Mouse (Mus musculus) limb, embryonic 11.5 days (tissue): ENCODE data around the gene Agpat3. TPM values are rescaled to one million over a fixed set of nuclear protein-coding genes. Genes with fewer than 3 reads are reported as not detected.

Experiments used
- ATAC-seq: fragments of 200-750 bp; cut with Nextera tagmentation; 2 replicates; pipeline ENCODE4 v1.8.0; 2017; ENCODE audit warnings: low read depth; ENCODE audit not compliant: insufficient number of reproducible peaks, low FRiP score, low TSS enrichment
- DNase-seq: peaks from one replicate; pipeline ENCODE4 v3.0.0-alpha.2; 2015; ENCODE audit warnings: low spot score
- H3K27ac ChIP-seq: fragments of 300-500 bp; sonication (generic); replicated peaks from 2 replicates; pipeline ENCODE4 v1.5.1; 2014; ENCODE audit warnings: low read depth, mild to moderate bottlenecking, low read length
- H3K27me3 ChIP-seq: fragments of 300-500 bp; sonication (generic); 2 replicates; pipeline ENCODE4 v1.6.1; 2014; ENCODE audit warnings: mild to moderate bottlenecking, low read length, mixed read lengths; ENCODE audit not compliant: control insufficient read depth, insufficient read depth
- H3K36me3 ChIP-seq: fragments of 300-500 bp; sonication (generic); 2 replicates; pipeline ENCODE4 v1.6.1; 2014; ENCODE audit warnings: mild to moderate bottlenecking, low read length, moderate library complexity, mixed read lengths; ENCODE audit not compliant: control insufficient read depth, insufficient read depth
- H3K4me1 ChIP-seq: fragments of 300-500 bp; sonication (generic); 2 replicates; pipeline ENCODE4 v1.6.1; 2014; ENCODE audit warnings: low read length, mixed read lengths; ENCODE audit not compliant: control insufficient read depth, insufficient read depth
- H3K4me2 ChIP-seq: fragments of 300-500 bp; sonication (generic); 2 replicates; pipeline ENCODE4 v1.6.1; 2014; ENCODE audit warnings: low read depth, mild to moderate bottlenecking, moderate library complexity; ENCODE audit not compliant: severe bottlenecking
- H3K4me3 ChIP-seq: fragments of 300-500 bp; sonication (generic); 2 replicates; pipeline ENCODE4 v1.5.1; 2014; ENCODE audit warnings: low read depth, low read length
- H3K9ac ChIP-seq: fragments of 300-500 bp; sonication (generic); 2 replicates; pipeline ENCODE4 v1.6.1; 2014; ENCODE audit warnings: mild to moderate bottlenecking, low read length
- H3K9me3 ChIP-seq: fragments of 300-500 bp; sonication (generic); 2 replicates; pipeline ENCODE4 v1.6.1; 2016; ENCODE audit warnings: low read length; ENCODE audit not compliant: control insufficient read depth
- WGBS: fragments of 180-500 bp; shearing (Covaris S2); extraction: QIAGEN DNeasy Blood & Tissue Kit; methylation state at CpG from one replicate; pipeline ENCODE4 v1.1.7; 2014; 5-methylcytosine and 5-hydroxymethylcytosine counted together
- polyA plus RNA-seq: library from polyadenylated mRNA; unstranded; fragments of >200 nt; fragmentation: Nextera tagmentation; extraction: Ambion mirVana; gene quantifications from 2 replicates; pipeline ENCODE4 v1.2.1, GENCODE M21; 2014

The Agpat3 gene
- polyA plus RNA-seq, 1 experiment from 2014 or later: 38.0 TPM

- no peak overlapping the region for H3K27ac ChIP-seq
- H3K4me1 ChIP-seq: peaks cover 6% of the 10 kb centered on the region
- no peak overlapping the region for H3K9ac ChIP-seq
- WGBS: 34% methylated on average over 1 of the region's 1 CpGs
- H3K9me3 ChIP-seq: no peaks in the 10 kb centered on the region
- DNase-seq (no peak), ATAC-seq (no peak)
- H3K4me3 ChIP-seq: no peak overlapping the region
- H3K4me2 ChIP-seq: no peak overlapping the region
- no peaks in the 10 kb centered on the region for H3K36me3 ChIP-seq
- no peaks in the 10 kb centered on the region for H3K27me3 ChIP-seq
These were observed 3.8 kb upstream of the Agpat3 start for GRCm38 (mm10) chr10:78355931-78356593.

- H3K36me3 ChIP-seq: no peaks in the 10 kb centered on the region
- peaks cover 16% of the 10 kb centered on the region for H3K4me1 ChIP-seq
- H3K4me2 ChIP-seq: no peak overlapping the region
- H3K27me3 ChIP-seq: no peaks in the 10 kb centered on the region
- no peak overlapping the region for H3K4me3 ChIP-seq
- DNase-seq (no peak), ATAC-seq (no peak)
- peak overlapping the region; percentile 7; the same call in 1 of the 2 replicates for H3K9ac ChIP-seq
- no peak overlapping the region for H3K27ac ChIP-seq
- no peaks in the 10 kb centered on the region for H3K9me3 ChIP-seq
- WGBS: 32% methylated on average over 4 of the region's 4 CpGs
These were observed 907 bp upstream of the Agpat3 start for GRCm38 (mm10) chr10:78353196-78353595.

DNA sequence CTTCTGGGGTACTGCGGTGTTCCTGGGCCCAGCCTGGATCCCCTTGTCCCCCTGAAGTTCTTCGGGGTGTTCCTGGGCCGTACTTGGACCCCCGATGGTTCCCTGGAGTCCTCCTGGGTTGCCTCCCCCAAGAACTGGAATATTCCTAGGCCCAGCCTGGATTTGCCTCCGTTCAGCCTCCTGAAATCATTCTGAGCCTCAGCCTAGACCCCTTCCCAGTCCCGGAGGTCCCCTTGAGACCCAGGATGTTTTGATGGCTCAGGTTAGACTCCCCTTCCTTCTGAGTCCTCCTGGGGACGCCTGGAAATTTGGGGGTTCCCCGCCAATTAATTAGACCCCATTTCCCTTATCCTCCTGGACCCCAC, 359 bp upstream of the Agpat3 start:
- DNase-seq (no peak), ATAC-seq (no peak; the same call in 1 of the 2 replicates)
- no peaks in the 10 kb centered on the region for H3K36me3 ChIP-seq
- no peaks in the 10 kb centered on the region for H3K27me3 ChIP-seq
- peak overlapping the region; percentile 94 for H3K9ac ChIP-seq
- H3K4me3 ChIP-seq: peak overlapping the region; percentile 78
- peaks cover 16% of the 10 kb centered on the region for H3K4me1 ChIP-seq
- 19% methylated on average over 8 of the region's 8 CpGs for WGBS
- no peaks in the 10 kb centered on the region for H3K9me3 ChIP-seq
- no peak overlapping the region for H3K27ac ChIP-seq
- H3K4me2 ChIP-seq: peak overlapping the region; percentile 93

DNA sequence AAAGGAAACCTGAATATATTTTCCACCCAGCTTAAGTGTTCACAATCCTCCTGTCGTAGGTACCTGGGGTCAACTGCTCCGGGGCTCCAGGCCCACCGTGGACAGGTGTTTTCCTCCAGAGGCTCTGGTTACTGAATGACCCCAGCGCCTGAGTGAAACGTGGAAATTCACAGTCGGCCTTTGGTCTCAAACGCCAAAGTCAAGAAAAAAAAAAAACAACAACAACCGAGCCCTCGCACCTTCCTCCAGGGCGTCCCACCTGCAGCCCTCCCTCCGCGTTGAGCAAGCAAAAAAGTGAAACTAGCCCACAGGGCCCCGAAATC, 764 bp downstream of the Agpat3 start:
- DNase-seq (no peak), ATAC-seq (no peak)
- peaks cover 16% of the 10 kb centered on the region for H3K4me1 ChIP-seq
- H3K27ac ChIP-seq: no peak overlapping the region
- no peaks in the 10 kb centered on the region for H3K27me3 ChIP-seq
- H3K4me2 ChIP-seq: peak overlapping the region; percentile 93
- H3K36me3 ChIP-seq: no peaks in the 10 kb centered on the region
- H3K9ac ChIP-seq: peak overlapping the region; percentile 94
- no peaks in the 10 kb centered on the region for H3K9me3 ChIP-seq
- H3K4me3 ChIP-seq: peak overlapping the region; percentile 78
- under 1% methylated on average over 13 of the region's 13 CpGs for WGBS

DNA sequence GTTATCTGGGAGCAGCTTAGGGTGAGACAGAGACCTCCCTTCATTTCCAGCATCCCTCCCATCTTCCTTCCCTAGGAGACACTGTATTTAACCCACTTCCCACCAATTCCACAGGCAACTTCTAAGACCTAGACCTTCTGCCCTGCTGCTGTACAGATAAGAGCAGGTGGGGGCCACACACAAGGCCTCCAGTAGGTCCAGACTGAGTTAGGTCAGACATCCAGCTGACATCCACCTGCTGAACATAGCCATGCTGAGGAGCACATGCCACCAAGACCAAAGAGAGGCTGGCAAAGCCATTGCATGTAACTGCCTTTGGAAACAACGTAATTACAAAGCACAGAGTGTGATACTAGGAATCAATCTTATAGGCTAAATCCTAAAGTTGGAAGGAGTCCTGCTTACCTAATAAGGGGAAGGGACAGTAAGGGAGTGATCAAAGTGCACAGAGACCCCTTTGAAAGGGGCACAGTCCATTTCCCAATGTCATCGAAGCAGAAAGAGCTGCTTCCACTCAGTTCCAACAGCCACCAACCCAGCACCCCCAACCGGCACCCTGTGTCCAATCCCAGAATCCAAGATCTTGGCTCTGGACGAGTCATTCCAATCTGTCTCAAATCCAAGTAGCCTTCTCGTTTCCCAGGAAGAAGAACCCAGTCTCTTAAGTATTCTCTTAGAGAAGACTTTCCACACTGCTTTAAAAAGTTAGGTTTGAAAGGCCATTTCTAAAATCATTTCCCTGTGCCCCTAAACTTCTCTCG, 1.3 kb downstream of the Agpat3 start:
- H3K4me1 ChIP-seq: peaks cover 16% of the 10 kb centered on the region
- no peak for ATAC-seq
- peak overlapping the region; percentile 94 for H3K9ac ChIP-seq
- H3K27me3 ChIP-seq: no peaks in the 10 kb centered on the region
- no peak for DNase-seq
- no peaks in the 10 kb centered on the region for H3K9me3 ChIP-seq
- H3K4me2 ChIP-seq: peak overlapping the region; percentile 93
- peak overlapping the region; percentile 78 for H3K4me3 ChIP-seq
- no peaks in the 10 kb centered on the region for H3K36me3 ChIP-seq
- 47% methylated on average over 6 of the region's 6 CpGs for WGBS
- H3K27ac ChIP-seq: no peak overlapping the region

- 78% methylated on average over 15 of the region's 15 CpGs for WGBS
These were observed 2.7 kb downstream of the Agpat3 start for GRCm38 (mm10) chr10:78349464-78350165.

GRCm38 (mm10) chr10:78348211-78348610, 4.1 kb downstream of the Agpat3 start:
- no peak overlapping the region for H3K9ac ChIP-seq
- H3K36me3 ChIP-seq: no peaks in the 10 kb centered on the region
- WGBS: 89% methylated on average over 5 of the region's 5 CpGs
- H3K4me2 ChIP-seq: no peak overlapping the region
- ATAC-seq (no peak), DNase-seq (no peak)
- H3K4me3 ChIP-seq: no peak overlapping the region
- peaks cover 12% of the 10 kb centered on the region for H3K4me1 ChIP-seq
- H3K27me3 ChIP-seq: no peaks in the 10 kb centered on the region
- no peaks in the 10 kb centered on the region for H3K9me3 ChIP-seq
- no peak overlapping the region for H3K27ac ChIP-seq

More at GRCm38 (mm10) chr10:78349464-78350165, 2.7 kb downstream of the Agpat3 start:
- Histone ChIP-seq H3K36me3 (no peaks in the 10 kb centered on the region), H3K4me1 (peaks cover 16% of the 10 kb centered on the region), H3K9ac (no peak overlapping the region), H3K4me3 (no peak overlapping the region), H3K9me3 (no peaks in the 10 kb centered on the region), H3K27ac (no peak overlapping the region), H3K4me2 (no peak overlapping the region), H3K27me3 (no peaks in the 10 kb centered on the region)
- DNase-seq (no peak), ATAC-seq (no peak)

DNA sequence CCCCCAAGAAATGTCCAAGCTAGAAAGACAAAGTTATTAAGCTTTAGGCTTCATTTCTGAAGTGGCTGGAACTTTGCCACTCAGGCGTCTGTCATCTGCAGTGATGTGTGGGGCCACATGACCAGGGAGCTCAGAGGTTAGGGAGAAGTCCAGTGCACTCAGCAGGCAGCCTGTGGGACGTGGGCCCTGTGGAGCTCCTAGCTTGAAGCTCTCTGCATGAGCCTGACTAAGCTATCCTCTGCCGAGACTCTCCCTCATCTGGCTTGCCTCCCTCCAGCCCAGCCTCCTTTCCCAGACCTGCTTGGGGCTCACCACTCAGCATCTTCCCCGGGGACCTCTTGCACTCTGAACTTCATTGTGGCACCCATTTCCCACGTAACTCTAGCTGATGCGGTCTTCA, 4.8 kb downstream of the Agpat3 start:
- no peak for DNase-seq
- Histone ChIP-seq H3K9me3 (no peaks in the 10 kb centered on the region), H3K27ac (no peak overlapping the region), H3K4me2 (no peak overlapping the region), H3K4me3 (no peak overlapping the region), H3K36me3 (no peaks in the 10 kb centered on the region), H3K4me1 (peaks cover 12% of the 10 kb centered on the region), H3K27me3 (no peaks in the 10 kb centered on the region), H3K9ac (no peak overlapping the region; the same call in 1 of the 2 replicates)
- WGBS: 80% methylated on average over 6 of the region's 6 CpGs
- ATAC-seq: no peak
